Mouse (Mus musculus) fibroblast of lung, adult 2 months (primary cell): ENCODE measurements at regions not wholly inside any gene's neighbourhood (a gene's known extent, or its start where the extent isn't known, plus 50 kb on each side); places are given as distances from the start of the nearest gene placed in this dataset.
"Not testable (repeated sequence)": the region's sequence is repeated elsewhere in the genome, so short reads cannot be mapped to it uniquely, and the experiment has no call there.

Source experiments
- DNase-seq: peaks from one replicate; pipeline ENCODE4 v3.0.0-alpha.2; 2011; ENCODE audit warnings: low read depth

GRCm38 (mm10) chr12:117327086-117327485 is 189.2 kb upstream of the Rapgef5 start:
- not testable (repeated sequence) for DNase-seq

DNA sequence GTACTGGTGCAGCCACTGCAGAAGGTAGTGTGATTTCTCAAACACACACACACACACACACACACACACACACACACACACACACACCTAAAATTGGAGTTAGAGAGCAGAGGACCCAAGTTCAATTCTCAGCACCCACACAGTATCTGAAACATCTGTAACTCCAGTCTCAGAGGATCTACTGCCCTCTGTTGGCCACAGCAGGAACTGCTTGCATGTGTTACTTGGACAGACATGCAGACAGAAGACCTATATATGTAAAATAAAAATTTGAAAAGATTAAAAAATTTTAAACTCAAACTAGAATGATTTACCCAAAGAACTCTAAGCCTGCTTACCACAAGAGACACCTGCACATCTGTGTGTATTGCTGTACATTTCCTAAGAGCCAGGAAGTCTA is 185.9 kb upstream of the Rapgef5 start:
- no peak for DNase-seq

DNA sequence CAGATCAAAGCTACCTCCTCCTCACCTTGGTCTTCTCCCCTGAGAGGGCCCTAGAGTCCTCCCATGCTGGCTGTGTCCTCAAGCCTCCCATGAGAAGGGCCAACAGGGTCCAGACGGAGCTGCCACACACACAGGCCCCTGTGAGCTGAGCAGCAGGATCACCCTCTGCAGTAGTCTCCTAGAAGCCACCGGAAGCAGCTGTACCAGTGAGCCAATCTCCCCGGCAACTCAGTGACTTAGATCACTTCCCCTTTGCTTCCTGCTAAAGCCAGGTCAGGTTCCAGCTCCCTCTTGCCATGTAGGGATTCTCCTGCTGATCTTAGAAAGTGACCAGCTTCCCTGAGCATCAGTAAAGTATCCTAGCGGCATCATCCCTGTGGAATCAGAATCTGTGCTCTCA is 179.4 kb upstream of the Rapgef5 start:
- no peak for DNase-seq

DNA sequence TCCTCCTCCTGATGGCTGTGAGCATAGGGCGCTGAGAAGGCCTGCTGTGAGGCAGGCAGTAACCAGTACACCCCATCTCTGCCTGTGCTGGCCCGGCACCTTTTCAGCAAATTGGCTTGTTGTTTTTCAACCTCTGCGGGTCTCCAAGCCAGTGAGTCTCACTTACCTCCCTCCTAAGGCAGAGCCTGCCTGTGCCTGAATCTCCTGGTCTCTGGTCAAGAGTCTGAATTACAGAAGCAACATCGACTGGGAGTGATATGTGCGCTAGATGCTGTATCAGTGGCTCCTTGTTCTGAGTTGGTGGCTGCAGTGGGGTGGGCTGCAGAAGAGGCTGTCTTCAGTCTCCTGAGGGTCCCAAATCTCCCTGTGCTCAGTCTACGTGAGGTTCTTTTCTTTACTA is 174.0 kb upstream of the Rapgef5 start:
- no peak for DNase-seq

- DNase-seq, result no peak
These were observed 173.2 kb upstream of the Rapgef5 start for GRCm38 (mm10) chr12:117343121-117343520.

DNA sequence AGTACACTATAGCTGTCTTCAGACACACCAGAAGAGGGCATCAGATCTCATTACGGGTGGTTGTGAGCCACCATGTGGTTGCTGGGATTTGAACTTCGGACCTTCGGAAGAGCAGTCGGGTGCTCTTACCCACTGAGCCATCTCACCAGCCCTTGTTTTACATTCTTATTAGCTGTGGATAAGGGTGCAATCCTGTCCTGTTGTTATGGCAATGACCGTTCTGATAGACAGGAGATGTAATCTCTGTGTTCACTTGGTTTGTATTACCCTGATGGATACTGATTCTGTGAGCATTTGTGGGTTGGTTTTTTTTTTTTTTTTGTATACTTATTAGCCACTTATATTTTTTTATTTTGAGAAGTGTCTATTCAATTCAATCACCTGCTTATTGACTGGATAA is 172.7 kb upstream of the Rapgef5 start:
- not testable (repeated sequence) for DNase-seq

DNA sequence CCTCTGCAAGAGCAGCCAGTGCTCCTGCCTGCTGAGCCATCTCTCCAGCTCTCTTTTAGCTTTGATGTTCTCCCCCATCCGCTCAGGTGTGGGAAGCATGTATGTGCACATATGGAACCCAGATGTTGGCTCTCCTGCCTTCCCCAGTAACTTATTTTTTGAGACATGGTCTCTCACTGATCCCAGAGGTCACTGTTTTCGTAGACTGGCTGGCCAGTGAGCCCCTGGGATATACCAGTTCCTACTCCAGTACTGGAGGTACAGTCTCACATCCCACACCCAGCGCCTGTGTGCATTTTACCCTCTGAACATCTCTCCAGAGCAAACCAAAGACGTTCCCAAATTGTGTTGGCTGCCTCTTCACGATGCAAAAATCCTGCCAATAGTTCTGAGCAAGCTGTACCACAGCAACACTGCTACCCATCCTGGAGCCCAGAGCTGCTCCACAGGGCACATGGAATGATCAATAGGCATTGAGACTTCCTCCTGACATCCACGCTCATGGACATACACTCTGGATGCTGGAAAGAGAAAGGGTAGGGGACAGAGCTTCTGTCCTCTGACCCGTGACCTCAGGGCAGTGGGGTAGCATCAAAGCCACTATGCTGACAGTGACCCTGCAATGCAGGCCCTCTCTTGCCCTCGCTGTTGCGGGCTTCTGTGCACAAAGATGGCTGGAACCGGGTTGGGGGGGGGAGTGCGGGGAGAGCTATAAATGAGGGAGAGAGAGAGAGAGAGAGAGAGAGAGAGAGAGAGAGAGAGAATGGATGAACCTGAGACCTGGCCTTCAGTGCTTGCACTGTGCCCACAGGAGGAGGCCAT is 171.8 kb upstream of the Rapgef5 start:
- no peak for DNase-seq

GRCm38 (mm10) chr12:117345088-117345977 is 170.9 kb upstream of the Rapgef5 start:
- DNase-seq, result no peak

- no peak for DNase-seq
These were observed 170.2 kb upstream of the Rapgef5 start for GRCm38 (mm10) chr12:117346091-117346490.

DNA sequence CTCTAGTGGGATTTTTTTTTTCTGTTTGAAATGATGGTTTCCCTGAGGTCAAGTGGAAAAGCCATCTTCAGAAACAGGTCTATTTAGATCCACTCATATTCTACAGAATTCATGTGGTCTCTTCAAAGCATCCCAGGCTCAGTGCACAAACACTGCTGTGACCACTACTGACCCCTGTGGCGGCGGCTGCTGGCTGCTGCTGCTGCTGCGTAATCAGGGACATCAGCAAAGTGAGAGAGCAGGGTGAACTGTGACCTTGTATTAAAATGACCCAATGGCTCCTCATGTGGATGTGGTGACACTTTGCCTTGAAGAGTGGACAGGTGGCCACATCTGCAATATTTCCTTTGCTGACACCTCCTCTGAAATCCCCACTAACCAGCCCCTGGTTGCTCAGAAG is 169.1 kb upstream of the Rapgef5 start:
- DNase-seq, result no peak

GRCm38 (mm10) chr12:117348516-117348915 is 167.8 kb upstream of the Rapgef5 start:
- DNase-seq, result no peak

DNA sequence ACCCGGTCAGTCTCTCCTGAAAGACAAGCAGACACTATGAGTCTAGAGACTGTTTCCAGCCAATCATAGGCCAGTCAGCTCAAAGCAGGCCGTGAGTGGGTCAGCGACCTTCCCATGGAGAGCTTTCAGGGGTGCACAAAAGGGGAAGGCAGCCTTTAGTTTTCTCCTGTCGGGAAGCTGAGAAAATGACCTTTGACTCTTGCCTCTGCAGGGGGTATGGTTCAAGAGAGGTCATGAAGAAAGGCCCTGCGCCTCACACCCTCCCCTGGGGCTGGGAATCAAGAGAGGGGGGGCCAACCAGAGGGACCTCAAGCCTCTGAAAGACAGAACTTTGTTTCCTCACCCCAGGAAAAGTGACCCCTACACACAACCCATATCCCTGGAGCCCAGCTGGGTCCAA is 164.4 kb upstream of the Rapgef5 start:
- DNase-seq, result no peak

- DNase-seq, result no peak
These were observed 163.8 kb upstream of the Rapgef5 start for GRCm38 (mm10) chr12:117352511-117352910.

DNA sequence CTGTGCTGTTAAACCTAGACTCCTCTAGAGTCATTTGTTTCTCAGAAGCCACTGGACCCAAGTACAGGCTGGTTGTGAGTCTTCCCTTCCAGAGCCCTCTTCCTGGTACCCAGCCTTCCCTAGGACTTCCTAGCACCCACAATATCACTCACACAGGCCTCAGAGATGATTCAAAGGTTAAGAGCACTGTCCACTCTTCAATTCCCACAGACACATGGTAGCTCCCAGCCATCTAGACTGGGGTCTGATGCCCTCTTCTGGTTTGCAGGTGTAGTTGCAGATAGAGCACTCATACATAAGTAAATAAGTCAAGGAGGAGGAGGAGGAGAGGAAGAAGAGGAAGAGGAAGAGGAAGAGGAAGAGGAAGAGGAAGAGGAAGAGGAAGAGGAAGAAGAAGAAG is 163.3 kb upstream of the Rapgef5 start:
- DNase-seq, result no peak

DNA sequence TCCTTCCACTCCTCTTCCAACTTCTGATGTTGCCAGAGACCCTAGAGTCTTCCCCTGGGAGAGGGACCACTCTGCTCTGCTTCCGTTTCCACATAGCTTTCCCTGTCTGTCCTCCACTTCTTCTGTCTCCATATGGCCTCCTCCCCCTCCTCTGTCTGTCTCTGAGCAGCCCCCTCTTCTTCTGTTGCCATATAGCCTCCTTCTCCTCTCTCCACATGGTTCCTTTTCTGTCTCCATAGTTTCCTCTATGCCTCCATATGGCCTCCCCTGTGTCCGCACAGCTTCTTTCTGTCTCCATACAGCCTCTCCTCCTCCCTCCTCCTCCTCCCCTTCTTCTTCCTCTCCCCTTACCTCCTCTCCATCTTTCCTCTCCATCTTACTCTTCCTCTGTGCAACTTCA is 158.5 kb upstream of the Rapgef5 start:
- DNase-seq, result no peak

GRCm38 (mm10) chr12:117358891-117359290 is 157.4 kb upstream of the Rapgef5 start:
- DNase-seq, result no peak

GRCm38 (mm10) chr12:117360215-117360614 is 156.1 kb upstream of the Rapgef5 start:
- no peak for DNase-seq

DNA sequence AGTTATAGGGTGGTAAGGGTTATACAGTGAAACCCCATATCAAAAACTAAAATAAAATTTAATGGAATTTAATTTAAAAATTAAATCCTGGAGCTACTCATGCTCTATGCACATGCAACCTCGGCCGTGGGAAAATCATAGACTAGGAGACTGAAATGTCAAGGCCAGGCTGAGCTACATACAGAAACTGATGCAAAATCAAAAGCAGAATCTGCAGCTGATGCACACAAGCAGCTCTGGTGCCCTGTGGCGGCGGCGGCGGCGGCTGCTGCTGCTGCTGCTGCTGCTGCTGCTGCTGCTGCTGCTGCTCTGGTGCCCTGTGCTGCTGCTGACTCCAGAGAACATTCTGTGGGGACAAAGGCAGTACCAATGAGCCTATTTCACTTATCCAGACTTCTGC is 154.5 kb upstream of the Rapgef5 start:
- no peak for DNase-seq

DNA sequence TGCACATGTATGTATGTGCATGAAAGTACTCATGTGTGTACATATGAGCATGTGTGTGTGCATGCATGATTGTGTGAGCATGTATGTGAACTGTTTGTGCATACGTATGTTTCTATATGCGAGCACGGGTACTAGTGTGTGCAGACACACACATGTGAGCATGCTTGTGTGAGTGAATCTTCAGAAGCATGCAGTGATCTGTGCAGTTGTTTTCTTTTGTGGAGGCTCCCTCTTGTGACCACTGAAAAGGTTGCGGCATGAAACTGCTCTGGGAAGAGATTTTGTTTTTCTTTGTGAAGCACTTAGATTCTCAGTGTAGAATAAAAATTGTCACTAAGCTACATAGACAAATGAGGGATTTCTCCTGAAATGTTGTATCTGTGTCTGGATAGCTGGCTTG is 152.8 kb upstream of the Rapgef5 start:
- not testable (repeated sequence) for DNase-seq

GRCm38 (mm10) chr12:117365181-117365580 is 151.1 kb upstream of the Rapgef5 start:
- no peak for DNase-seq

DNA sequence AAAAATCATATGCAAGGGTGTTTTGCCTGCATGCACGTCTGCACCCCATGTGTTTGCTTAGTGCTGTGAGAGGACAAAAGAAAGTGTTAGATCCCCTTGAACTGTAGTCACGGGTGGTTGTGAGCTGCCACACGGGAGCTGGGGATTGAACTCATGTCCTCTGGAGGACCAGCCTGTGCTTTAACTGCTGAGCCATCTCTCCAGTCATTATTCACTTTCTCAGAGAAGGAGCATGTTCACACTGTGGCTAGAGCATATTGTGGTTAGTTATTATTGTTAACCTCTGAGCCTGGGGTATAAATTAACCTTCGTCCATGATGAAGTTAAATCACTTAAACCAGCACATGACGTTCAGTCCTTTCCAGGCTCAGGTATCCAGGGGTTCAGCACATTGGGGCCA is 150.4 kb upstream of the Rapgef5 start:
- DNase-seq, result no peak

GRCm38 (mm10) chr12:117378297-117378887 is 137.9 kb upstream of the Rapgef5 start:
- DNase-seq, result no peak
